Mouse (Mus musculus) liver, embryonic 16.5 days (tissue): ENCODE data around the gene Abhd14a. TPM values are rescaled to one million over a fixed set of nuclear protein-coding genes. Genes with fewer than 3 reads are reported as not detected.

Experiments
- polyA plus RNA-seq: library from polyadenylated mRNA; unstranded; fragments of >200 nt; fragmentation: Nextera tagmentation; extraction: Ambion mirVana; gene quantifications from 2 replicates; pipeline ENCODE4 v1.2.1, GENCODE M21; 2015

Abhd14a gene
- polyA plus RNA-seq, 1 experiment from 2014 or later: 18.8 TPM

Other genes starting within 250 kb of the Abhd14a start
- 9.7 and 11.5 TPM in 2 replicates for gene Ppm1m, start 247.9 kb downstream of the Abhd14a start, polyA plus RNA-seq
- gene Twf2, start 244.6 kb downstream of the Abhd14a start, polyA plus RNA-seq: 19.7 and 21.2 TPM in 2 replicates
- gene Tlr9, start 225.1 kb downstream of the Abhd14a start, polyA plus RNA-seq: 0.04 and 0.05 TPM in 2 replicates
- 53.9 and 57.9 TPM in 2 replicates for gene Alas1, start 199.0 kb downstream of the Abhd14a start, polyA plus RNA-seq
- 20.3 and 21.0 TPM in 2 replicates for gene Poc1a, start 166.6 kb downstream of the Abhd14a start, polyA plus RNA-seq
- gene Dusp7, start 79.0 kb downstream of the Abhd14a start, polyA plus RNA-seq: 2.1 and 2.7 TPM in 2 replicates
- 452 and 501 TPM in 2 replicates for gene Rpl29, start 18.2 kb downstream of the Abhd14a start, polyA plus RNA-seq
- gene Acy1, start 9.4 kb downstream of the Abhd14a start, polyA plus RNA-seq: 34.3 and 36.5 TPM in 2 replicates
- gene Abhd14b, start 219 bp downstream of the Abhd14a start, polyA plus RNA-seq: 31.3 and 37.5 TPM in 2 replicates
- gene Pcbp4, start 5.6 kb upstream of the Abhd14a start, polyA plus RNA-seq: 5.1 and 6.0 TPM in 2 replicates
- gene Gpr62, start 18.3 kb upstream of the Abhd14a start, polyA plus RNA-seq: 0.04 TPM in 1 of 2 replicates, not detected in the other
- gene Rrp9, start 28.3 kb upstream of the Abhd14a start, polyA plus RNA-seq: 16.3 and 16.4 TPM in 2 replicates
- gene Parp3, start 29.3 kb upstream of the Abhd14a start, polyA plus RNA-seq: 1.3 TPM in 2 replicates
- not detected in 2 replicates for gene Iqcf1, start 52.3 kb upstream of the Abhd14a start, polyA plus RNA-seq
- not detected in 2 replicates for gene Iqcf5, start 66.9 kb upstream of the Abhd14a start, polyA plus RNA-seq
- gene Iqcf3, start 114.0 kb upstream of the Abhd14a start, polyA plus RNA-seq: not detected in 2 replicates
- gene Iqcf4, start 123.3 kb upstream of the Abhd14a start, polyA plus RNA-seq: not detected in 2 replicates
- not detected in 2 replicates for gene Iqcf6, start 178.9 kb upstream of the Abhd14a start, polyA plus RNA-seq
- gene Grm2, start 208.4 kb upstream of the Abhd14a start, polyA plus RNA-seq: not detected in 2 replicates
- 15.4 and 17.8 TPM in 2 replicates for gene Tex264, start 238.2 kb upstream of the Abhd14a start, polyA plus RNA-seq